Mouse (Mus musculus): ENCODE data around the gene Galnt9.

Gene Galnt9

DNA sequence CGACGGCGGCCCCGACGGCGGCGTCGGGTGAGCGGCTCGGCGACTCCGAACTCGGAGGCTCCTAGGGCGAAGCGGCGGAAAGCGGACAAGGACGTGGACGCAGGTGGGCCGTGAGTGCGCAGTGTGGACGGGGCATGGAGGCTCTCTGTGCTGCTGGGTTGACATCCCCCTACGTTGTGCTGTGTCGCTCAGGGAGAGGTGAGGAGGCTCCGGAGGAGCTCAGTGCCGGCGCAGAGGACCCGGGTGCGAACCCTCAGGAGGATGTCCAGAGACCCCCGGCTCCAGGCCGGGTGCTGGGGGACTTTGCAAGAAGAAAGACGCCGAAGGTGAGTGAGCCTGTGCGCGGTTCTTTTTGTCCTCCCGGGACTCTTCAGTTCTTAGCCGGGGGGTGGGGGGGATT is 109.5 kb downstream of the Galnt9 start:
- in situ Hi-C loops (cut with MboI; ENCODE audit: low pct_unique_long_range_greater_than_20kb in 1 of 2, low sequenced_read_pairs in 2 of 2, unreplicated experiment in 1 of 2): no loop called here

- in situ Hi-C loops (cut with MboI; ENCODE audit: low pct_unique_long_range_greater_than_20kb in 1 of 2, low sequenced_read_pairs in 2 of 2, unreplicated experiment in 1 of 2): no loop called here
Measured at GRCm38 (mm10) chr5:110659682-110660081, 115.5 kb downstream of the Galnt9 start.

DNA sequence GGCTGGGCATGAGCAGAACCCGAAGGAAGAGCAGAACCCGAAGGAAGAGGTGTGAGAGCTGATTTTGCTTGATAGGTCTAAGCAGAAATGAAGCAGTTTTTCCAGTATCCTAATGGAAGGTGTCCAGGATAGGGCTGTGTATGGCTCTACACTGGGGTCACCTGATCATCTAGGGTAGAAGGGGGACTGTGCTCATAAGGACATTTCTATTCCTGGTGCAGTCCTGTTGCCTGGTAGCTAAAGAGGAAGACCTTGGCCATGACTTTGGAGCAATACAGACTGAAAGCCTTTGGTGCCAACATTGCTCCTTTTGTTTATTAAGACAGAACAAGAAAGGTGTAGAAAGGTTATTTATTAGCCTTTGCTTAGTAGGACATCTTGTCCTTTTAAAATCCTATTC is 119.9 kb downstream of the Galnt9 start:
- in situ Hi-C loops (cut with MboI; ENCODE audit: low pct_unique_long_range_greater_than_20kb in 1 of 2, low sequenced_read_pairs in 2 of 2, unreplicated experiment in 1 of 2): no loop called here

DNA sequence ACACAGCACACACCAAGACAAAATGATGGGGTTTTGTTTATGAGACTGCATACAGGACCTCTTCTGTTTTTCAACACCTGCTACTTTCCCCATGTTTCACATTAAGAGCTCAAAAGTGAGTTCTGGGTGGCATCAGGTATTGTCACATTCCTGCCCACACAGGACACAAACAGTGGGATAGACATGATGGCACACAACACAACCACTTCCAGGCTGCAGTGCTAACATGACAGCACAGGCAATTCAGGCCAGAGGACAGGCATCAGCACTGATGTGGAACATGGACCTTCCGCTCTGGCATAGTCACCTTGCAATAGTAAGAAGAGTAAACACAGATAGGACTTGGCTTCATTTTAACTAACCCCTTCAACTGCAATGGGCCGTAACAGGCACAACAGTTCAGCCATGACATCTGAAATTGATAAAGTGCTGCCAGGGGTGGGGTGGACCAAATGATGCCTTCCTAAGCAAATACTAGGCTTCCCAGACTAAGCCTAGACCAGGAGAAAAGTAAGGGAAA is 120.7 kb downstream of the Galnt9 start:
- in situ Hi-C loops (cut with MboI; ENCODE audit: low pct_unique_long_range_greater_than_20kb in 1 of 2, low sequenced_read_pairs in 2 of 2, unreplicated experiment in 1 of 2): loop anchor here in 1 of 2 experiments (5.0 kb wide), 1 partner anchor 47 kb away; no protein-coding TSS in a partner anchor

DNA sequence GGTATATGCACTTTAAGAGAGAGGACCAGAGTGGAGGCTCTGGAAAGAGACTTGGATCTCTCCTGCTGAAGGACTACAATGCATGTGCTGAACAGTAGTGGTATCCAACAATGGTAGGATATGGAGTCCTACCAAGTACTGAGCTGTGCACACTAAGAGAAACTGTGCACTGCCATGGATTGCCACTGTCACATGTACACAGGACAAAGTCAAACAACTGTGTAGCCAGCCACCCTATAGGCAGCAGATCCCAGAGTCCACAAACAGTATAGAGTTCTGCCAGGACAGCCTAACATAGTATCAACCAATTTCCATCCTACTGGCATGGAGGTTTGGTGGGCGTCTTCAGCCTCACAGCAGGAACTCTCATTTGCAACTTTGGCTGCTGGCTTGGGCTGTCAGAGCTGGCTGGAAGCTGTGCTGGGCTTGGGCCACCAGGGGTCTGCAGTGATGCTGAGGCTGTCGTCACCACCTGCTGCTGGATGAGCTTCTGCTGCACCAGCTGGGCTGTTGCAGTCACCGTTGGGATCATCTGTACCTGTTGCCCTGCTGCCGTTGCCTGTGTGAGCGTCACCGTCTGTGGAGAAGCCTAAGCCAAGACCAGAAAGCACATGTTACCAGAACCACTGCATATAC is 121.4 kb downstream of the Galnt9 start:
- in situ Hi-C loops (cut with MboI; ENCODE audit: low pct_unique_long_range_greater_than_20kb in 1 of 2, low sequenced_read_pairs in 2 of 2, unreplicated experiment in 1 of 2): loop anchor here in 1 of 2 experiments (5.0 kb wide), 1 partner anchor 47 kb away; no protein-coding TSS in a partner anchor

All from mouse embryonic stem cell (cell line).